Mouse (Mus musculus): ENCODE measurements around the gene Ksr2. TPM values are rescaled to one million over a fixed set of nuclear protein-coding genes. Genes with fewer than 3 reads are reported as not detected.
"Not testable (repeated sequence)": the region's sequence is repeated elsewhere in the genome, so short reads cannot be mapped to it uniquely, and the experiment has no call there.

Gene Ksr2
- polyA plus RNA-seq, 1 experiment from 2014 or later, result 0.09 TPM

GRCm38 (mm10) chr5:117620292-117620691, 206.5 kb downstream of the Ksr2 start:
- Histone ChIP-seq H3K4me3 (no peak overlapping the region), H3K27ac (no peak overlapping the region), H3K4me1 (no peaks in the 10 kb centered on the region), H3K27me3 (ENCODE audit: insufficient read depth, poor library complexity, severe bottlenecking) (0 out of 2 replicates have a peak, but pooled peaks cover under 1% of the 10 kb centered on the region), H3K36me3 (no peaks in the 10 kb centered on the region), H3K9me3 (no peaks in the 10 kb centered on the region)
- 75% methylated on average over 4 of the region's 4 CpGs for WGBS
- no peak for DNase-seq (ENCODE audit: low spot score)

- 82% methylated on average over 12 of the region's 12 CpGs for WGBS
- no peak for DNase-seq (ENCODE audit: low spot score)
- H3K36me3 ChIP-seq, result no peaks in the 10 kb centered on the region
Observed at GRCm38 (mm10) chr5:117622221-117622620, 208.4 kb downstream of the Ksr2 start.

GRCm38 (mm10) chr5:117623206-117623605, 209.4 kb downstream of the Ksr2 start:
- not testable (repeated sequence) for H3K9me3 ChIP-seq; H3K36me3 ChIP-seq; H3K4me3 ChIP-seq; H3K4me1 ChIP-seq; H3K27ac ChIP-seq; DNase-seq (ENCODE audit: low spot score)
- 0 out of 2 replicates have a peak, but pooled peaks cover 13% of the 10 kb centered on the region for H3K27me3 ChIP-seq (ENCODE audit: insufficient read depth, poor library complexity, severe bottlenecking)
- 92% methylated on average over 4 of the region's 4 CpGs for WGBS

More at GRCm38 (mm10) chr5:117622221-117622620, 208.4 kb downstream of the Ksr2 start:
- H3K4me1 ChIP-seq, result peaks cover 6% of the 10 kb centered on the region
- H3K27me3 ChIP-seq (ENCODE audit: insufficient read depth, poor library complexity, severe bottlenecking), result 0 out of 2 replicates have a peak, but pooled peaks cover 12% of the 10 kb centered on the region
- H3K9me3 ChIP-seq, result no peaks in the 10 kb centered on the region
- no peak overlapping the region for H3K4me3 ChIP-seq
- no peak overlapping the region for H3K27ac ChIP-seq

GRCm38 (mm10) chr5:117626907-117627306, 213.1 kb downstream of the Ksr2 start:
- no peak overlapping the region for H3K4me3 ChIP-seq

GRCm38 (mm10) chr5:117628351-117628750, 214.6 kb downstream of the Ksr2 start:
- Histone ChIP-seq H3K9me3 (no peaks in the 10 kb centered on the region), H3K27ac (no peak overlapping the region), H3K4me3 (no peak overlapping the region), H3K4me1 (peaks cover 8% of the 10 kb centered on the region), H3K36me3 (no peaks in the 10 kb centered on the region), H3K27me3 (ENCODE audit: insufficient read depth, poor library complexity, severe bottlenecking) (0 out of 2 replicates have a peak, but pooled peaks cover 13% of the 10 kb centered on the region)
- WGBS, result 49% methylated on average over 7 of the region's 7 CpGs
- DNase-seq (ENCODE audit: low spot score), result no peak

More at GRCm38 (mm10) chr5:117626907-117627306, 213.1 kb downstream of the Ksr2 start:
- no peak overlapping the region for H3K27ac ChIP-seq
- no peak for DNase-seq (ENCODE audit: low spot score)
- WGBS, result 6% methylated on average over 4 of the region's 4 CpGs
- H3K27me3 ChIP-seq (ENCODE audit: insufficient read depth, poor library complexity, severe bottlenecking), result 0 out of 2 replicates have a peak, but pooled peaks cover 13% of the 10 kb centered on the region
- no peaks in the 10 kb centered on the region for H3K36me3 ChIP-seq
- peaks cover 8% of the 10 kb centered on the region for H3K4me1 ChIP-seq
- no peaks in the 10 kb centered on the region for H3K9me3 ChIP-seq

GRCm38 (mm10) chr5:117629570-117629969, 215.8 kb downstream of the Ksr2 start:
- WGBS, result 84% methylated on average over 14 of the region's 14 CpGs
- no peak overlapping the region for H3K27ac ChIP-seq
- H3K9me3 ChIP-seq, result no peaks in the 10 kb centered on the region
- peaks cover 8% of the 10 kb centered on the region for H3K4me1 ChIP-seq
- no peaks in the 10 kb centered on the region for H3K36me3 ChIP-seq
- no peak for DNase-seq (ENCODE audit: low spot score)
- 0 out of 2 replicates have a peak, but pooled peaks cover 13% of the 10 kb centered on the region for H3K27me3 ChIP-seq (ENCODE audit: insufficient read depth, poor library complexity, severe bottlenecking)
- H3K4me3 ChIP-seq, result no peak overlapping the region

- H3K9me3 ChIP-seq, result no peaks in the 10 kb centered on the region
- WGBS, result 80% methylated on average over 2 of the region's 2 CpGs
Observed at GRCm38 (mm10) chr5:117635211-117635610, 221.4 kb downstream of the Ksr2 start.

GRCm38 (mm10) chr5:117635838-117636237, 222.0 kb downstream of the Ksr2 start:
- no peak overlapping the region for H3K27ac ChIP-seq
- H3K4me3 ChIP-seq, result no peak overlapping the region
- 43% methylated on average over 5 of the region's 5 CpGs for WGBS
- DNase-seq (ENCODE audit: low spot score), result no peak
- H3K4me1 ChIP-seq, result no peaks in the 10 kb centered on the region
- no peaks in the 10 kb centered on the region for H3K36me3 ChIP-seq
- no peaks in the 10 kb centered on the region for H3K9me3 ChIP-seq
- no peaks in the 10 kb centered on the region for H3K27me3 ChIP-seq (ENCODE audit: insufficient read depth, poor library complexity, severe bottlenecking)

More at GRCm38 (mm10) chr5:117635211-117635610, 221.4 kb downstream of the Ksr2 start:
- no peaks in the 10 kb centered on the region for H3K27me3 ChIP-seq (ENCODE audit: insufficient read depth, poor library complexity, severe bottlenecking)
- H3K4me3 ChIP-seq, result no peak overlapping the region
- no peaks in the 10 kb centered on the region for H3K36me3 ChIP-seq
- H3K4me1 ChIP-seq, result no peaks in the 10 kb centered on the region
- no peak overlapping the region for H3K27ac ChIP-seq
- no peak for DNase-seq (ENCODE audit: low spot score)

- H3K27me3 ChIP-seq (ENCODE audit: insufficient read depth, poor library complexity, severe bottlenecking), result no peaks in the 10 kb centered on the region
- no peaks in the 10 kb centered on the region for H3K36me3 ChIP-seq
- no peak for DNase-seq (ENCODE audit: low spot score)
- H3K27ac ChIP-seq, result no peak overlapping the region
- no peaks in the 10 kb centered on the region for H3K9me3 ChIP-seq
- no peak overlapping the region for H3K4me3 ChIP-seq
- H3K4me1 ChIP-seq, result no peaks in the 10 kb centered on the region
- 80% methylated on average over 6 of the region's 6 CpGs for WGBS
Observed at GRCm38 (mm10) chr5:117641585-117641984, 227.8 kb downstream of the Ksr2 start.

- H3K4me3 ChIP-seq, result no peak overlapping the region
- 59% methylated on average over 14 of the region's 14 CpGs for WGBS
- H3K36me3 ChIP-seq, result no peaks in the 10 kb centered on the region
- no peak for DNase-seq (ENCODE audit: low spot score)
- peak overlapping the region; percentile 36; the same call in 1 of the 2 replicates for H3K27ac ChIP-seq
- H3K4me1 ChIP-seq, result peaks cover 18% of the 10 kb centered on the region
- peaks cover 13% of the 10 kb centered on the region for H3K27me3 ChIP-seq (ENCODE audit: insufficient read depth, poor library complexity, severe bottlenecking)
- no peaks in the 10 kb centered on the region for H3K9me3 ChIP-seq
Observed at GRCm38 (mm10) chr5:117651238-117651886, 237.6 kb downstream of the Ksr2 start.

GRCm38 (mm10) chr5:117658641-117659040, 244.8 kb downstream of the Ksr2 start:
- H3K27ac ChIP-seq, result no peak overlapping the region
- peaks cover 5% of the 10 kb centered on the region for H3K4me1 ChIP-seq
- 42% methylated on average over 6 of the region's 6 CpGs for WGBS
- H3K36me3 ChIP-seq, result no peaks in the 10 kb centered on the region
- H3K9me3 ChIP-seq, result no peaks in the 10 kb centered on the region
- DNase-seq (ENCODE audit: low spot score), result no peak
- no peak overlapping the region for H3K4me3 ChIP-seq
- 0 out of 2 replicates have a peak, but pooled peaks cover 3% of the 10 kb centered on the region for H3K27me3 ChIP-seq (ENCODE audit: insufficient read depth, poor library complexity, severe bottlenecking)

- no peak for DNase-seq (ENCODE audit: low spot score)
- Histone ChIP-seq H3K36me3 (no peaks in the 10 kb centered on the region), H3K27ac (no peak overlapping the region), H3K4me3 (no peak overlapping the region), H3K9me3 (no peaks in the 10 kb centered on the region), H3K27me3 (ENCODE audit: insufficient read depth, poor library complexity, severe bottlenecking) (0 out of 2 replicates have a peak, but pooled peaks cover 6% of the 10 kb centered on the region), H3K4me1 (peaks cover 5% of the 10 kb centered on the region)
- 61% methylated on average over 13 of the region's 13 CpGs for WGBS
Observed at GRCm38 (mm10) chr5:117659596-117659995, 245.8 kb downstream of the Ksr2 start.

- Histone ChIP-seq H3K36me3 (no peaks in the 10 kb centered on the region), H3K27ac (no peak overlapping the region), H3K27me3 (ENCODE audit: insufficient read depth, poor library complexity, severe bottlenecking) (0 out of 2 replicates have a peak, but pooled peaks cover 6% of the 10 kb centered on the region), H3K4me1 (peaks cover 31% of the 10 kb centered on the region), H3K9me3 (no peaks in the 10 kb centered on the region), H3K4me3 (no peak overlapping the region; the same call in 1 of the 2 replicates)
- no peak for DNase-seq (ENCODE audit: low spot score)
- WGBS, result 8% methylated on average over 9 of the region's 9 CpGs
Observed at GRCm38 (mm10) chr5:117665181-117665580, 251.4 kb downstream of the Ksr2 start.

Data from heart, embryonic 10.5 days (tissue).